Mouse (Mus musculus): ENCODE measurements around the gene Morc4. TPM values are rescaled to one million over a fixed set of nuclear protein-coding genes. Genes with fewer than 3 reads are reported as not detected.

Gene Morc4
- total RNA-seq, 2 experiments from 2014 or later = 7.7 to 9.5 TPM

DNA sequence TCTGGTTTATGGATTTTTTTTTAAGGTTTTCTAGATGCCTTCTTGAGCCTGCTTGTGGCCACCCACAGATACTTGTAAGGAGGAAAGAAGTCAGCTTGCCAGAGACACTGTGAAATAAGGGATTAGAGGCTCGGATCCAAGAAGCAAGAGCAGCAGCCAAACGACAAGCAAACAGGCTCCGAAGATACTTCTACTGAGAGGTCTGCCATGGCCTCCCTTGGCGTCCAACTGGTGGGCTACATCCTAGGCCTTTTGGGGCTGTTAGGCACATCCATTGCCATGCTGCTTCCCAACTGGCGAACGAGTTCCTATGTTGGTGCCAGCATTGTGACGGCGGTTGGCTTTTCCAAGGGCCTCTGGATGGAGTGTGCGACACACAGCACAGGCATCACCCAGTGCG lies 63.0 kb downstream of the Morc4 start:
- intact Hi-C loops (cut with DNase I; ENCODE audit: low total_unique reads) = no loop called here
- no peak for DNase-seq

DNA sequence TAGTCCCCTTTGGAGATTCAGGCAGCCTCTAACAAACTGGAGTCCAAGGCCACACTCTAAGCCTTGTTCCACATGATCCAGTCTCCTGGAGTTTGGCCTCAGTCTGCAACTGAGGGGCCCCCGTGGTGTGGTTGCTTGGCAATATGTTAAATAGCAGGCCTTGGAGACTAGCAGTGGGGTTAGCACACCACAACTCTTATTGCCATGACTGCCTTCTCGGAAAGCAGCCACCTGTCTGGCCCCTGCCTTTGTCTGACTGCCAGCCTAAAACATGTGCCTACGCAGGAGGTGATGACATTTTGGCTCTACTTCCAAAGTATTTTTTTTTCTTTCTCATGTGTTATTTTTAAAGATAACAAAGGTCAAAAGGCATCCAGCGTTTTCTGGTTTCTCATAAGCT lies 63.4 kb downstream of the Morc4 start:
- intact Hi-C loops (cut with DNase I; ENCODE audit: low total_unique reads) = no loop called here
- no peak for DNase-seq

DNA sequence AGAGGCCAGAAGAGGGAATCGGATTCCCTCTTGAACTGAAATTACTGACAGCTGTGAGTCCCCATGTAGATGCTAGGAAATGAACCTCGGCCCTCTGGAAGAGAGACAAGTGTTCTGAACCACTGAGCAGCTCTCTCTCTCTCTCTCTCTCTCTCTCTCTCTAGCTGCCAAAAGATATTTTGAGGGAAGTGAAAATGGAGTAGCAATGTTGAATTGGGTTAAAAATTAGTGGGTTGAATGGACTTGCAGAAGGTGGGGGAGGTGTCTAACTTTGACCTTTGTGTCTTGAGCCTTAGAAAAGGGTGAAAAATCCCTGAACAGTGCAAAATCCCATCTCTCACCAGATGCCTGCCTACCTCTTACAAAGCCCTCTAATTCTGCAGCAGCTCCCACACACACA lies 64.1 kb downstream of the Morc4 start:
- DNase-seq = no peak
- intact Hi-C loops (cut with DNase I; ENCODE audit: low total_unique reads) = no loop called here

DNA sequence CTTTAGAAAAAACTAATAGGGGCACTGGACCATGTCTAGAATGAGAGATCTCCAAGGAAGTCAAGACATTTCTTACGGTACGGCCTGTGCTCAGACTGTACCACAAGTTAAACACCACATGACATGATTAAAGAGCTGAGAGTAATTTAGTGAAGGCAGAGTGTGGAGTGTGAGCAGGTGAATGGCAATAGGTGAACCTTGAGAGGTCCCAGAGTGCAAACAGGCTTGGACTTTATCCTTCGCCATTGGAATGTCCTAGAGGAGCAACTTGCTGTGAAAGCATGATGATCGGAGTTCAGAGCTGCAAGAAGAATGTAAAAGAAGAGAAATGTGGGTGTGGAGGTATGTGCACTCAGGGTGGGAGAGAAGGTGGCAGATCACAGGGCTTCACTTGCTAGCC lies 65.6 kb downstream of the Morc4 start:
- intact Hi-C loops (cut with DNase I; ENCODE audit: low total_unique reads) = no loop called here
- no peak for DNase-seq

DNA sequence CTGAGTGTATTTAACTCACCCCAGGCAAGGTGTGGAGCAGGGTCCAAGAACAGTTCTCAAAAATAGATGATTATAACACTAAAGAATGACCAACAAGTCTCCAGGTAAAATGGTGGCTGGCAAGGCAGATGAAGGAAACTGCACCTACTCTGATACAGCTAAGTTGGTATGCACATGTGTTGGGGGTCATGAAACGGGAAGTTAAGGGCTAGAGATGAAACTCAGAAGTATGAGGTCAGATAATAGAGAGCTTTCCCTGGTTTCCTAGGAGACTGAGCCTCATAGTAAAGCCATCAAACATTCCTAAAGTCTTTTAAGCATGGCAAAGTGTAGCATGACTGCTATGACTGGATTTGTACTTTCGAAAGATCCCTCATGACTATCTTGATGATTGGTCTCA lies 68.4 kb downstream of the Morc4 start:
- intact Hi-C loops (cut with DNase I; ENCODE audit: low total_unique reads) = no loop called here
- DNase-seq = no peak

DNA sequence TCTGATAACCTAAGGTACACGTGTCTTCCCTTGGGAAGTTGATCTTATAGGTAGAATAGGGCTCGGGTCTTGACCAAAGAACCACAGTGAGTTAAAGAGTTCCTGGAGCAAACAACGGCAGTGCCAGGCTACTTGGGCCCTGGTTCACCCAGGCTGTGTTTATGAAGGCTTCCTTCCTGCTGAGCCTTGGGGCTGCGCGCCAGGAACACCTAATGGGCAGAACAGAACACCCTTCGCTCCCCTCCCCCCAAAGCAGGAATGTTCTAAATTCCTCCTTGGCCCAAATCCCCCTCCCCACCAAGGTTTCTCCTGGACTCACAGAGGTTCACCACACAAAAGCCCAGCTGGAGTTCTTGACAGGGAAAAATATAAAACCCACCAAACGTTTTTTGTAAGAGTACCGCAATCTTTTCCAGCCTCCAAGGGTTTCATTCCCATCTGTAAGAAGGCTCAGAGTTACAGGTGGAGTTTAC lies 71.0 kb downstream of the Morc4 start, which contains the start of gene Cldn2:
Cldn2 (plus strand) TSS at position 423 of the 473 bp plus-strand sequence.
- DNase-seq = no peak
- intact Hi-C loops (cut with DNase I; ENCODE audit: low total_unique reads) = no loop called here

DNA sequence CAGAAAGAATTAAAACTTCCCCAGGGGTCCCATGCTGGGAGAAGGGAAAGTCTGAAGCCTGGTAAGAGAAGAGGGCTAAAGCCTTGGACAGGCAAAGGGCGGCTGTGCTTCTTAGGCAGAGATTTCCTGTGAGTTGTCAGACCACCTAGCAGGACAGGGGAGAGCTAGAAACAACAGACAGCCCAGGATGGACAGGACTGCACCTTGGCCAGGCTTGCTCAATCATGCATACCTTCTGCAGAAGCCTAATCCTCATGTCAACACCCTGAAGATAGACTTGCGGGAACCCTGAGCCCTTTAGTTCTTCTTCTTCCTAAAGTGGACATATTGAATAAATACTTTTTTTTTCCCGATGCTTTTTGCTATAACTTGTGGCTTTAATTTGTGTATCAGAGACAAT lies 71.5 kb downstream of the Morc4 start:
- intact Hi-C loops (cut with DNase I; ENCODE audit: low total_unique reads) = no loop called here
- DNase-seq = no peak

DNA sequence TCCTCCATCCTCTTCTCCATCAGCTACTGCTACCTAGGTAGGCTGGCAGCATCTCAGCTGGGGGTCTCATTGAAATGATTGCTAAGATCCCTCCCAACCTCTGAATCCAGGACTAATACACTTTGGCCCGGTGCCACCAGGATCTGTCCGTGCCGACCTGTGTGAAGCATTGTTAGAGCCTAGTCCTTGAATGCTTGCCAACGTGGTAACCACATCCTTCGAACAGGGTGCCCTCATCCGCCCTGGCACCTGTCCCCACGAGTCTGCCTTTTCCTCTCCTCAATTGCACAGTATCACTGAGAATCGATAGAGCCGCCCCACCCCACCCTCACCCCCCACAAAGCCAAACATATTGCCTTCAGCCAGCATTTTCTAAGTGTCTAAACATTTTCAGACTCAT lies 73.6 kb downstream of the Morc4 start:
- no peak for DNase-seq
- intact Hi-C loops (cut with DNase I; ENCODE audit: low total_unique reads) = no loop called here

DNA sequence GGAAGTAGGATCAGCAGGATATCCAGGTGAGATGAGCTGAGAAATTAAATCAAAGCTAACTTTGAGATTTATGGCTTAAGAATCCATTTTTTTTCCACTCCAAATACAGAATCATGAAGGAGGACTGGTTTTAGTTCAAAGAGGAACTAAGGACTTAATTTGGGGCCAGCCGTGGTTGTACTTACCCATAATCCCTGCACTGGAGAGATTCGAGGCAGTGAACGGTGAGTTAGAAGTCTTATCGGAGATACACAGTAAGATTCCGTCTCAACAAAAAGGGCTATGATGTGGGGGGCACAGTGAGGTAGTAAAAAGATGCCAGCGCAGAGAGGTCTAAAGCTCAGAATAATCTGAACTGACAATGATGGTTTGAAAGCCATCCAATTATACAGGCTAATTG lies 75.4 kb downstream of the Morc4 start:
- intact Hi-C loops (cut with DNase I; ENCODE audit: low total_unique reads) = no loop called here
- no peak for DNase-seq

DNA sequence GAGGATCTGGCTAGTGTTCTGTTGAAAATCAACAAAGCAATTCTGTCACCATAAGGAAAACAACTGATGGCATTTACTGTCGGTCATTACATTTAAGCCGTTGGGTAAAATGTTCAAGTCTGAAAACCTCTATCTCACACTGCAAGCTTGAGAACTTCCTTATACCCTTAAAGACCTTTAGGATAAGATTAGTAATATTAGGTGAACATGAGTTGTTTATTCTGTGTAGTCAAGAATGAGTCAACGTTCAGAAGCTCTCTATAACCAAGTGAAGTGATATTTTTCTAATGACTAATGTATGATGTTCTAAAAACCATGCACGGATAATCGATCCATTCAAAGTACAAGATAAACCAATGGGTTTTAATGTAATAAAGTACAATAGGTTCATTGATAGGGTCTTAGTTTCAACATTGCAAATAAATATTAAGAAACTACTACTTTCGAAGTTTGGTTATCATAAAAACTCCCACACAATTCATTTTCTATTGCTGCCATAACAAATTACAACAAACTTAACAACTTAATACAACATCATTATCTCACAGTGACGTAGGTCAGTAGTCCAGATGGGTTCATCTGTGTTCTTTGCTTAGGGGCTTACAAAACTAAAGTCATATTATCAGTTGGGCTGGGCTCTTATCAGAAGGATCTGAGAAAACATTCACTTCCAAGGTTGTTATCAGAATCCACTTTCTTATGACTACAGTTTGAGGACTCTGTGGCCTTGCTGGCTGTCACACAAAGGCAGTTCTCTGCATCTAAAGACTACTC lies 77.2 kb downstream of the Morc4 start:
- intact Hi-C loops (cut with DNase I; ENCODE audit: low total_unique reads) = no loop called here
- DNase-seq = no peak

DNA sequence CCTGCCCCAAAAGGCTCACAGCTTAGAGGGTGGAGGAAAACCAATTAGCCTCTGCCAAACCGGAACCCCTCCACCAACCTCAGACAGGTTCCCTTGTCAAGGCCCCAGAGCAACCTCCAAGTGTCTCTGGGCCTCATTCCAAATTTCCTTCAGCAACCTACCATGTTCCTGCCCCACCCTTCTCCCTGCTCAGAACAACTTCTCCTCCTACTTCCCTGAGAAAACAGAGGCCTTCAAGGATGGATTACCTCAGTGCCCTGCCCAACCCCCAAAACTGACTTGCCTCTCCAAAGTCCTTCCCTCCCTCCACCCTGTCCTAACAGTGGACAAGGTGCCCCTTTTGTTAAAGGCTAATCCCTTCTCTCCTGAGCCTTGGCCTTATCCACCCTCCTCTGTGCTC lies 85.7 kb downstream of the Morc4 start:
- intact Hi-C loops (cut with DNase I; ENCODE audit: low total_unique reads) = no loop called here
- DNase-seq = no peak

DNA sequence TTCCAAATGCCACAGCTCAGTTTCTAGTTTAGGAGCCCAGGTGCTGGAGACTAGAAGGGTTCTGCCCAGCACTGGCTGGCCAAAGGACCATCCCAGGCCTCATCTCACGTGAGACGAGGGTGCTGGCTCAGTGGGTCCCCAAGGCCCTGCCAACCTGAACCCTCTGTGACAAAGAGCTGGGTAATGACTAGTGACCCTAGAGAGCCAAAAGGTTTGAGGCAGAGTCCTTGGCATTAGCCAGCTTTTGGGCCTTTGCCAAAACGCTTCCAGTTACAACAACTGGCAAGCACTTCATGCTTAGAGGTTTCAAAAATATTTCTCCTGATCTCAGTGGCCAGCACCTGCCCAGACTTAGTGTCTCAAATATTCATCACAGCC lies 88.4 kb downstream of the Morc4 start:
- peak; percentile 42 for DNase-seq
- intact Hi-C loops (cut with DNase I; ENCODE audit: low total_unique reads) = loop anchor here (5.0 kb wide), 1 partner anchor 49 kb away; no protein-coding TSS in a partner anchor

DNA sequence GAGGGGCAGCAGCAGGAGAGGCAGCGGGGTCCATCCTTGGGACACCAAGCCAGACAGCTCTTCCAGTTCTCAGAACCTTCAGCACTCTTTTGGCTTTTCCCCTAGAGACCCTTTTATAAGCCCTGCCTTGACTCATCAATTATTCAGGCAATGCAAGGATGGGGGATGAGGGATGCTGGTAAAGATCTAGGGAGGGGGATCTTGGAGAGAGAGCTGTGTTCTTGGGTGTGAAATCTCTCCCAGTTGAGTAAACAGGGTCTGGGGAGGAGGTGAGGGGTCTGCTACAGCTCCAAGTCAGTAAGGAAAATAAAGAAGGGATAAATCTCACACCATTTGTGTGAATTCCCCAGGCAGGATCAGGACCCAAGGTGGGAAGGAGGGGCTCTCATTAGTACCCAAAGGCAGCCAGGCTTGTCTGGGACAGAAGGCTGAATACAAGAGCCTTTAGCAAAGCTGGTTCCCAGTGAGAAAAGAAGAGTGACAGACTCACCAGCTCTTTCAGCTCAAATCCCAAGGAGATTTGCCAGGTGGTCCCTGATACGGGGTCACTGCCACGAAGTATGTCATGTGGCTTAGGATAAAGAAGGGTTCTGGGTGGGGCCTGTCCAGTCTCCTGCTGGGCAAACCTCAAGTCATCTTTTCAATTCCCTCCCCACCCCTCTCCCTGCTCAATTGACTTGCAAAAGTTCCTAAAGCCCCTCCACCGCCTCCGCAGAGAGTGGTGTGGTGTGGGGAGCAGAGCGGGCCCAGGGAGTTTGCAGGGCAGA lies 89.0 kb downstream of the Morc4 start, which contains the start of gene Ripply1:
Ripply1 (minus strand) TSS at position 76 of the 767 bp plus-strand sequence.
- intact Hi-C loops (cut with DNase I; ENCODE audit: low total_unique reads) = loop anchor here (5.0 kb wide), 1 partner anchor 50 kb away; no protein-coding TSS in a partner anchor
- DNase-seq = no peak

DNA sequence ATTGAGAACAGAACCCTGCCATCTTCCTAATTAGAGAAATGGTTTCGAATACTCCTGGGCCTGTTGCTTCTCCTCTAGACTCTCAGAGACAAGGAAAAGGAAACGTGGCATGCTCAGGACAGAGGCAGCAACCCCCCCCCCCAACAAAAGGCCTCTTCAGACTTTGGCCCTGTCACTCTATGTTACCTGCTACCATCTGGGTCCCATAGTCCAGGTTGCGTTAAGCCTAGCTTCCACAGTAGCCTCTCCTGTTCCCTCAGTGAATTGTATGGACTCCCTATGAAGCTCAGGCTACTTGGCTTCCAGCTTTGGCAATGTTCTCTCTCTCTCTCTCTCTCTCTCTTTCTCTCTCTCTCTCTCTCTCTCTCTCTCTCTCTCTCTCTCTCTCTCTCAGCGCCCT lies 89.9 kb downstream of the Morc4 start:
- intact Hi-C loops (cut with DNase I; ENCODE audit: low total_unique reads) = loop anchor here (5.0 kb wide), 1 partner anchor 51 kb away; no protein-coding TSS in a partner anchor
- no peak for DNase-seq

DNA sequence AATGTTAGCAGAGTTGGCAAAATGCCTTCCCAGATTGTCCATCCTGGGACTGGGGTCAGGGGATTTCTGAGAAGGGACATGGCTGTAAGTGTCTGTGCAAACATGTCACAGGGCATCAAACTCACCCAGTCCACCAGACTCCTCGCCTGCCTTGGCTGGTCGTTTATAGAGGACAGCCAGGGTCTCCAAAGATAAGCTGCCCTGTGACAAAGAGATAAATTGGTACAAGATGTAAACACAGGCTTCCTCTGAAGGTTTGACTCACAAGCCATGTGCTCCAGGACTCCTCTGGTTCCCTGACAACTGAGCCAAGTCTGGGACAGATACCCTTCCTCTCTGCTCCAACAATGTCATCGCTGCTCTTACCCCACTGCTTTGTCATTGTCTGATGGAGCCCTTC lies 90.5 kb downstream of the Morc4 start:
- no peak for DNase-seq
- intact Hi-C loops (cut with DNase I; ENCODE audit: low total_unique reads) = loop anchor here (5.0 kb wide), 1 partner anchor 51 kb away; no protein-coding TSS in a partner anchor

DNA sequence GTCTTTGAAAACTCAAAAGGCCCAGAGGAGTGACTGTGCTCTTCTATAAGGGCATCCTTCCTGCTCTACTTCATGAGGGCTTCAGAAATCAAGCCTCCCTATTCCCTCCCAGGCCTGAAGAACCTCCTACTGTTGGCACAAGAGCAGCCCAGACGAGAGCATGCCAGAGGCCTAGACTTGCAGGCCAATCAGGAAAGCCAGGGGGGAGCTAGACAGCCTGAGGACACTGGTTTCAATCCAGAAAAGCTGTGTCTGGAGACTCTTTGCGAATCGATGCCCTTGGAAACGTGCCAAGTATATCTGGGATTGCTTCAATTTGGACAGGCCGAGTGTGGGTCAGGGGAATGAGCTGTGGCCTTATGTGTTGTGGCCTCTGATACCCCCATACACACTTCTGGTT lies 92.1 kb downstream of the Morc4 start:
- intact Hi-C loops (cut with DNase I; ENCODE audit: low total_unique reads) = no loop called here
- DNase-seq = no peak

DNA sequence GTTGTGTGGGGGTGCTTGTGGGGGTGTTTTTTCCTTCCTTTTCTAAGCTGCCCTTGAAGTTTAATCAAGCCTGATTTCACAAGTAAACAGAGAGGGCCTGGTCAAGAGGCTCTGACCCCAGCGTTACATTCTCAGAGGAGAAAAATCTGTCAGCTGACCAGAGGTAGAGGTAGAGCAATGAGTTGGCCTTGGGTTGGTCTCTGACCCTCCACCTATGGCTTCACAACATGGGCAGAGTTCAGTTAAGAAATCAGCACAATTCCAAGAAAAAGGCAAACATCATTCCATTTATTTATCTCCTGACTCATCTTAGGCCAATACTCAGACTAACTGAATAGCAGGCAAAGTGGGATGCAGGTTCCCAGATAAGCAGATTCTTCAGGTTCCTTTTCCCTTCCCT lies 92.6 kb downstream of the Morc4 start:
- DNase-seq = no peak
- intact Hi-C loops (cut with DNase I; ENCODE audit: low total_unique reads) = no loop called here

DNA sequence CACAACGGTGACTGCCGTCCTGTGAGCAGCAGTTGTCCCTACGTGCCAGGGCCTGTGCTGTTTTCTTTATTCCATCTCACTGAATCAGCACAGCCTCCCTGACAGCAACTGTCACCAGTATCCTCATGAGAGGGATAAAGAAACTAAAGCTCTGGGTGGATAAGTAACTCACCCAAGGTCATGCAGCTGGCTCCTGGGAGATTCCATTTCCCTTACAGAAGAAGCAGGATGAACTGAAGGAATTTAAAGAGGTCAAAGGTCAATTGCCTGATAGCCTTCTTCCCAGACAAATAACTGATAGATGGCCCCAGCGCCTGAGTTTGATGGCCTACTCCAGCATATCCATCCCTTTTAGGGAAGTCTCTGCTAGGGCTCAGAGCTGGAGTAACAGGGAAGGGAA lies 94.1 kb downstream of the Morc4 start:
- intact Hi-C loops (cut with DNase I; ENCODE audit: low total_unique reads) = no loop called here
- DNase-seq = no peak

DNA sequence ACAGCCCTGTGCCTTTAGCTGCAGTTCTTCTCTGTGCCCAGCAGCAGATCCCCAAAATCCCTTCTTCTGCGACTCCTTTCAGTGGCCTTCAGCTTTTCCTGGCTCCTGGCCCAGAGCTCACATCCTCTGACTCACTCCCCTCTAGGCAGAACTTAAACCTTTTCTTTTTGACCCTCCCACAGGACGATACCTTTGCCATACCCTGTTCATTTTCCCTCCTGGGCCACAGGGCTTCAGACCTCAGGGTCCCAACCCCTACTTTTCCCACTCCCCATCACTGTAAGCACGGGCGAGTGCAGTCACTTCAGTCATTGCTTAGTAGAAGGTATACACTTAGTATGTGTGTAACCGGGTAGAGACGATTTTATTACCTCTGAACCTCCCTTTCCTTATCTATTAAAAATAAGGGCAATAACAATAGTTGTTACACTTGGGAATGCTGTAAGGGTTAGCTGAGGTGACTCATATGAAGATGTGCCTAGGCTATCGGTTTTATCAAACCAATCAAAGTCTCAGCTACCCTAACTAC lies 96.3 kb downstream of the Morc4 start:
- no peak for DNase-seq
- intact Hi-C loops (cut with DNase I; ENCODE audit: low total_unique reads) = no loop called here

DNA sequence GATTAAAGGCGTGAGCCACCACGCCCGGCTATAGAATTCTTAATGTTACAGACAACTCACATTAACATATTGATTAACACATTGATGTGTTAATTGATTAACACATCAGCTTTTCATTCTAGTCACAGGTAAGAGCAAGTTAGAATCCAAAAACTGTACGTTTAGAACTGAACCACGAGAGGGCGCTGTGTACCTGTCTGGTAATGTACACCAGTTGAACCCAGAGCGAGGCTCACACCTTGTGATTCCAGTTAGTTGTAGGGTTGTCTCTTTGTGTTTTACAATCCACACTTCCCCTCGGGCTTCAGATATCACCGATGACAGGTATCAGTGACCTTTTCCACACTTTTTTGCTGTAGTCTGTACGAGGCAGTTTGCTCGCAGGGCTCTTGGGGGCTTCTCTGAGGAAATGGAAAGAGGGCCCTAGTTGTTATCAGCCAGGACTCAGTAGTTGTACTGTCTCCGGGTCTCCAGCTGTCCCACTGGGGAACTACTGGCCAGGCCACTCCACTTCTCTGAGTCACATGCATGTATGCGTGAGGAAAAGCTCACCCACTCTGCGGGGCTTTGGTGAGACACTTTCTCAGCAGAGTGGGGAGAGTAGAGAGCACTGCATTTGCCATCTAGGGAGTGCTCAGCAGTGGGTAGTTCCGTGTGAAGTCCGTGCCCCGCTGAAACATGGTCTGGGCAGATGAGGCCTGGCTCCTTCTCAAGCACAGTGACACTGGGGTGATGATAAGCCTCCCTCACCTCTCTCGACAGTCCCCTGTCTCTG lies 97.0 kb downstream of the Morc4 start:
- peak; percentile 22 for DNase-seq
- intact Hi-C loops (cut with DNase I; ENCODE audit: low total_unique reads) = no loop called here

All from gastrocnemius, postnatal 14 days (tissue).